Mouse (Mus musculus): ENCODE data around the gene Ror1.

DNA sequence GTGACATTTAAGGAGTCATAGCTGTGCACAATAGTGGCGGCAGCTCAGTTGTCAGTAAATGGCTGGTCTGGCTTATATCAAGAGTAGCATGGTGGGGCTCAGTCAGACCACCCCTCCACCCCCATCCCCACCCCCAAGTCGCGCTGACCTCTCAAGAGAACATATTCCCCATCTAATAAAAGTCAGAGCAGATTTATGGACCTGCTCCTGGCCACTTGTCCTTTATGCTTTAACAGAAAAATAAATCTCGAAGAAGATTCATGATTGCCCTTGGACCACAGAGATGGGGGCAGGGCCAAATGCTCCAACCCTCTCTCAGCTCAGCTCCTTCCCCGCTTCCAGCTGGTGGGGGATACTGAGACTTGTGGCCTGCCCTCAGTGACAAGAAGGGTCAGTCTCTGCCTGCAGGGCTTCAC lies 75.9 kb downstream of the Ror1 start:
- TF ChIP-seq CTCF (IDR thresholded peaks at IDR 0.05; ENCODE audit: low read depth, low read length) (no peak), EP300 (IDR thresholded peaks at IDR 0.05; ENCODE audit: insufficient read depth, low read depth, low read length) (no peak), POLR2A (IDR thresholded peaks at IDR 0.05; ENCODE audit: insufficient read depth, low read length) (no peak)
